Mouse (Mus musculus) heart, embryonic 16.5 days (tissue): ENCODE results near the gene Bet1l. TPM values are rescaled to one million over a fixed set of nuclear protein-coding genes. Genes with fewer than 3 reads are reported as not detected.

ENCODE experiments used
- ATAC-seq: fragments of 200-750 bp; cut with Nextera tagmentation; replicated peaks from 2 replicates; pipeline ENCODE4 v1.8.0; 2017; ENCODE audit warnings: moderate number of reproducible peaks; ENCODE audit not compliant: insufficient read depth, low FRiP score; ENCODE audit errors: extremely low read depth
- H3K27ac ChIP-seq: fragments of 300-500 bp; sonication (generic); 2 replicates; pipeline ENCODE4 v1.5.1; 2014; ENCODE audit warnings: mild to moderate bottlenecking, low read length, control low read depth, moderate library complexity
- H3K27me3 ChIP-seq: fragments of 300-500 bp; sonication (generic); 2 replicates; pipeline ENCODE4 v1.6.1; 2014; ENCODE audit warnings: low read length, mixed read lengths; ENCODE audit not compliant: control insufficient read depth, insufficient read depth
- H3K36me3 ChIP-seq: fragments of 300-500 bp; sonication (generic); 2 replicates; pipeline ENCODE4 v1.6.1; 2014; ENCODE audit not compliant: control insufficient read depth, insufficient read depth
- H3K4me1 ChIP-seq: fragments of 300-500 bp; sonication (generic); 2 replicates; pipeline ENCODE4 v1.6.1; 2014; ENCODE audit warnings: low read length, mixed read lengths; ENCODE audit not compliant: control insufficient read depth, insufficient read depth
- H3K4me2 ChIP-seq: fragments of 300-500 bp; sonication (generic); 2 replicates; pipeline ENCODE4 v1.6.1; 2014; ENCODE audit warnings: low read depth, mild to moderate bottlenecking, control low read depth, low read length
- H3K4me3 ChIP-seq: fragments of 300-500 bp; sonication (generic); 2 replicates; pipeline ENCODE4 v1.5.1; 2014; ENCODE audit warnings: mild to moderate bottlenecking, control low read depth, low read length
- H3K9ac ChIP-seq: fragments of 300-500 bp; sonication (generic); 2 replicates; pipeline ENCODE4 v1.6.1; 2014; ENCODE audit warnings: low read length, control low read depth
- H3K9me3 ChIP-seq: fragments of 300-500 bp; sonication (generic); replicated peaks from 2 replicates; pipeline ENCODE4 v1.6.1; 2016; ENCODE audit warnings: low read length; ENCODE audit not compliant: control insufficient read depth
- WGBS: fragments of 180-500 bp; shearing (Covaris S2); extraction: QIAGEN DNeasy Blood & Tissue Kit; methylation state at CpG from one replicate; pipeline ENCODE4 v1.1.7; 2014; 5-methylcytosine and 5-hydroxymethylcytosine counted together
- polyA plus RNA-seq: library from polyadenylated mRNA; unstranded; fragments of >200 nt; fragmentation: Nextera tagmentation; extraction: Ambion mirVana; gene quantifications from 2 replicates; pipeline ENCODE4 v1.2.1, GENCODE M21; 2015

The Bet1l gene
- polyA plus RNA-seq, 1 experiment from 2014 or later: 39.5 TPM

DNA sequence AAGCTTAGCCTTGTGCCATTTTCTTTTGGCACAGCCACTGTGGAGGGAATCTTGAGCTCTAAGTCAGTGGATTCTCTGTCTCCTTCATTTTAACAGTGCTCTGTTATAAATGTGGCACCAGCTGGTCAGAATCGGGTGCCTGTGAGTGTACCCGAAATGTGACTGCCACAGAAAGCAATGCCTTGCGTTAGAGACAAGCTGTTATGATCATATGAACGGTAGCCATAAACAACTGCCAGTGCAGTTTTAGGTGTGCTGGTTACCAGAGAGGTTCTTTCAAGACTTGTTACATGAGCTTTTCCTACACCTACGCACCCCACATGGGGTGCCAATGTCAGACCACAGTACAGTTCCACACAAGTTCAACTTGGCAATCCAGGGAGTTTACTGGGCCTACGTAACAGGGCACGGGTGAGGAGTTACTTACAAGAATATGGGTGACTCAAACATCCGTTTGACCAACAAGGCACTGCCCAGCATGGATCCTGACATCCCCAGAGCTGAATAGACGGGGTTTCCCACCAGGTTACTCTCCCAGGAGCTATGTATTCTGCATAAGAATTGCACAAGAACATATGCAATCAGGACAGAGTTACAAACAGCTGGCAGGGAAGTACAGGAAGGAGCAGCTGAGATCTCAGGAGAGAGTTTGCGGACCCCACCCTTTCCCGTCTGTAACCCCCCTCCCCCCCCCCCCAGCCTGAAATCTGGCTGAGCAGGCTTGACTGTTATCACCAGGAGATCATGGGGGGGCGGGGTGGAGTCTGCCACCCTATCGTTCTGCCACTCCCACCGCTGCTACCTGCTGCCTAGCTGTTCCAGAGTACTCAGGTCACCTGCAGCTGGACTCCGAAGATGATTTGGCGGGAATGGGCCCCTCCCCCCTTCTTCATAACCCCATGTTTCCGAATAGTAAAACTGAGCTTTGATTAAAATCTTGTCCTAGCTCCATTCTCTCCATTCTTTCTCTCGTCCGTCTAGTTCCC, 16.3 kb downstream of the Bet1l start:
- H3K9me3 ChIP-seq: no peaks in the 10 kb centered on the region
- H3K4me1 ChIP-seq: 0 out of 2 replicates have a peak, but pooled peaks cover 2% of the 10 kb centered on the region
- no peak for ATAC-seq
- 37% methylated on average over 19 of the region's 19 CpGs for WGBS
- no peak overlapping the region for H3K9ac ChIP-seq
- H3K4me3 ChIP-seq: no peak overlapping the region
- H3K4me2 ChIP-seq: no peak overlapping the region
- H3K27ac ChIP-seq: no peak overlapping the region
- H3K36me3 ChIP-seq: no peaks in the 10 kb centered on the region
- H3K27me3 ChIP-seq: peaks cover 26% of the 10 kb centered on the region

DNA sequence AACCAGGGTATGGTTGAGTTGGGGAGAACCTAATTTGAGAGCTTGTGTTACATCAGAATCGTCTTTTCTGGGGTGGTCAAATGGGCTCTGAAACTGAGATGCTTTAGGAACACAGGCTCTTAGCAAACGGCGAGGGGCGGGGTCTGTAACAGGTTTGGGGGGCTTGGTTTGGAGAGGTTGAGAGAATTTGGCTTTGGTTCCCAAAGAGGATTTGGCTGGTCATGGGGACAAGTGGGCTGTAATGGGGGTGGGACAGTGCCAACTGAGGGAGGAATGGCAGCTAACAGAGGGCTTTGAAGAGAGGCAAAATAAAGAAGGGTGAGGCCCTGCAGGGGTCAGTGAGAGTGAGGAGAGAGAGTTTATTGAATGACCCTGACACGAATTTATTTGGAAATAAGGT, 17.8 kb downstream of the Bet1l start:
- H3K4me3 ChIP-seq: no peak overlapping the region
- no peak overlapping the region for H3K9ac ChIP-seq
- H3K27ac ChIP-seq: no peak overlapping the region
- 59% methylated on average over 5 of the region's 5 CpGs for WGBS
- H3K27me3 ChIP-seq: peaks cover 29% of the 10 kb centered on the region
- ATAC-seq: no peak
- no peaks in the 10 kb centered on the region for H3K4me1 ChIP-seq
- no peaks in the 10 kb centered on the region for H3K9me3 ChIP-seq
- no peak overlapping the region for H3K4me2 ChIP-seq
- H3K36me3 ChIP-seq: no peaks in the 10 kb centered on the region

DNA sequence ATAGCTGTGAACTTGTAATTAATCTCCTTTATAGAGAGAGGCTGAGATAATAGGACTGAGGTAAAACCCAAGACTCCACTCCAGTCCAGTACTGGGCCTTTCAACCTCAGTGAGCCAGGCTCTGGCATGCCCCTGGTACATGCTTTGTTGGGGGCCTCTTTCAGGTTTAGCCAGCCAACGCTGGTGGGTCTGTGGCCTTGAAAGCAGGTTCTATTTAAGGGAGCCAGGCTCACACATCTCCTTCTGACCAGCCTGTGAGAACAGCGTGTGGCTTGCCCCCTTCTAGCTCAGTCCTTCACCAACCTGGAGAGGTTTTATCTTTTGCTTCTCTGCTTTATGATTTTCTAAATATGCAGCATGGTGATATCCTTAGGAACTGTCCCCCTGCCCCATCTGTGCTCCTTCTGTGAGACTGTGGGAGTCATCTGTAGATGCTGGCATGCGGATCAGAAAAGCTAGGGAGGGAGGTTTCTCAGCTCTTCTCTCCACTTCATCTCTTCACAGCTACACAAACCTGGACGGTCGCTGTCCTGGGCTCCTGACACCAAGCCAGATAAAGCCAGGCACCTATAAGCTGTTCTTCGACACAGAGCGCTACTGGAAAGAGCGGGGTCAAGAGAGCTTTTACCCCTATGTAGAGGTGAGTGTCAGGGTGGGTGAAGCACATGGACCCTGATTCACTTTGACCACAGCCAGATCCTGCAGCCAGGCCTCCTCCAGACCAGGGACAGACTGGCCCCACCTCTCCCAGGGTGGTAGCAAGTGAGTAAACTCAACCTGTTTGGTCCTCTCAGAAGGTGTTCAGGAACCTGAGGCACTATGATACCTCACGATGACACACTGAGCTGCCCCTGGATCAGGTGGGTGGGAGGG, 20.9 kb downstream of the Bet1l start:
- Histone ChIP-seq H3K27ac (no peak overlapping the region), H3K4me3 (no peak overlapping the region), H3K27me3 (peaks cover 19% of the 10 kb centered on the region), H3K4me1 (no peaks in the 10 kb centered on the region), H3K9me3 (no peaks in the 10 kb centered on the region), H3K36me3 (no peaks in the 10 kb centered on the region), H3K4me2 (no peak overlapping the region), H3K9ac (no peak overlapping the region)
- no peak for ATAC-seq
- 70% methylated on average over 9 of the region's 9 CpGs for WGBS

DNA sequence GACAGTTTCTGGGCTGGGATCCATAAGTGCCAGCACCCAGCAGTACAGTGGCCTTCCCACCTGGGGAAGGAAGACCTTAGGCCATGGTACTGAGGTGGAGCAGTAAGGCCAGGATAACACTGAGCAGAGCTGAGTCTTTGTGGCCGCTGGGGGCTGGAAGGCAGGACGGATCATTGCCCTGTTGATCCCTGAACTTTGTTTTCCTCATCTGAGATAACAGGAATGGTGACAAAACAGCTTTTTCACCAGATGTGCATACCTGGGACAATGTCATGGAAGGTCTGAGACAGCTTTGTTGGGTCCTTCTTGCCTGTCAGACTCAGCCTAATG, 21.7 kb downstream of the Bet1l start:
- H3K4me2 ChIP-seq: no peak overlapping the region
- H3K4me1 ChIP-seq: no peaks in the 10 kb centered on the region
- H3K27me3 ChIP-seq: peaks cover 14% of the 10 kb centered on the region
- H3K4me3 ChIP-seq: no peak overlapping the region
- no peak overlapping the region for H3K9ac ChIP-seq
- H3K9me3 ChIP-seq: no peaks in the 10 kb centered on the region
- no peak for ATAC-seq
- WGBS: 65% methylated on average over 2 of the region's 2 CpGs
- H3K36me3 ChIP-seq: no peaks in the 10 kb centered on the region
- H3K27ac ChIP-seq: no peak overlapping the region

DNA sequence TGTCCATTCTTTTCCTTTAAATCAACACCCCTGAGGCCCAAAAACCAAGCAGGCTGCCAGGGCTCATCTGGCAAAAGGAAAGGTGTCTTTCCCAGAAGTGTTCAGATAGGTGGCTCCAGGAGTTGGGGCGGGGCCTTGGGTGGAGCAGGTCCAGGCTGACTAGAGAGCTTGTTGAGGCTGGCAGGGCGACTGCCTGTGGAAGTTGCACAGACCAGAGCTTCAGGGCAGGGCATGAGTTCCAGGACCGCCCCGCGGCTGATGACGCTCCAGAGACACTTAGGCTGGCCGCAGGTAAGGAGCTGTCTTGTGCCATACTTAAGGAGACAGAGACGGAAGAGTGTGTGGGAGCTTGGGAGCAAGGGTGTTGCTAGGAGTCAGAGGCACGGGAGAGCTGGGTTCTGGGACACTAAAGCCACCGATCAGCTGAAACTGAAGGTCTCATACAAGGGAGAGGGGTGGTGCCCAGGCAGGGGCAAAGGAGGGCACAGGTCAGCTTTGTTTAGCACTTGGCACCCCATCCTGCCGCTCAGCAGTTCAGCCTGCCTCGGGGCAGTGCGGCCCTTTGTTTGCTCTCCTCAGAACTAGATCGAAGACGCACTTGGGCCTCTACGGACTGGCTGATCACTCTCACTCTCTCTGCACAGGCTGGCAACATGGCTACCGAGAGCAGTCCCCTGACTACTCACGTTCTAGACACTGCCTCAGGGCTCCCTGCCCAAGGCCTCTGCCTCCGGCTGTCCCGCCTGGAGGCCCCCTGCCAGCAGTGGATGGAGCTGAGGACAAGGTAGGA, 22.2 kb downstream of the Bet1l start, which contains the start of gene Urah:
Gene Urah, plus strand, starts transcription at position 51 of the 790 bp plus-strand sequence.
- H3K9me3 ChIP-seq: no peaks in the 10 kb centered on the region
- no peaks in the 10 kb centered on the region for H3K4me1 ChIP-seq
- peaks cover 12% of the 10 kb centered on the region for H3K27me3 ChIP-seq
- no peak within 1 kb of the TSS for H3K27ac ChIP-seq
- no peak for ATAC-seq
- no peak within 1 kb of the TSS for H3K9ac ChIP-seq
- no peak within 1 kb of the TSS for H3K4me2 ChIP-seq
- 41% methylated on average over 20 of the region's 20 CpGs for WGBS
- H3K36me3 ChIP-seq: no peaks in the 10 kb centered on the region
- H3K4me3 ChIP-seq: no peak within 1 kb of the TSS

DNA sequence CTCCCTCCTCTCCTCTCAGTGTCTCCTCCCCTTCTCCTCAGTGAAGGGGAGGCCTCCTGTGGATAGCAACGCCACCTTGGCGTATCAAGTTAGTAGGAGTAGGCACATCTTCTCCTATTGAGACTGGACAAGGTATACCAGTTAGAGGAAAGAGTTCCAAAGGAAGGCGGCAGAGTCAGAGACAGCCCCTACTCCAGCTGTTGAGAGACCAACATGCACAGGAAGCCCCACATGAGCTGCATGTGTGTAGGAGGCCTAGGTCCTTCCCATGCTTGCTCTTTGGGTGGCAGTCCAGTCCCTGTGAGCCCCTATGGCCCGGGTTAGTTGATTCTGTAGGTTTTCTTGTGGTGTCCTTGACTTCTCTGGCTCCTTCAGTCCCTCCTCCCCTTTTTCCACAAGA, 24.0 kb downstream of the Bet1l start:
- Histone ChIP-seq H3K9me3 (no peaks in the 10 kb centered on the region), H3K9ac (no peak overlapping the region), H3K4me3 (no peak overlapping the region), H3K27me3 (peaks cover 9% of the 10 kb centered on the region), H3K4me1 (no peaks in the 10 kb centered on the region), H3K4me2 (no peak overlapping the region), H3K36me3 (no peaks in the 10 kb centered on the region), H3K27ac (no peak overlapping the region)
- 81% methylated on average over 4 of the region's 4 CpGs for WGBS
- no peak for ATAC-seq

DNA sequence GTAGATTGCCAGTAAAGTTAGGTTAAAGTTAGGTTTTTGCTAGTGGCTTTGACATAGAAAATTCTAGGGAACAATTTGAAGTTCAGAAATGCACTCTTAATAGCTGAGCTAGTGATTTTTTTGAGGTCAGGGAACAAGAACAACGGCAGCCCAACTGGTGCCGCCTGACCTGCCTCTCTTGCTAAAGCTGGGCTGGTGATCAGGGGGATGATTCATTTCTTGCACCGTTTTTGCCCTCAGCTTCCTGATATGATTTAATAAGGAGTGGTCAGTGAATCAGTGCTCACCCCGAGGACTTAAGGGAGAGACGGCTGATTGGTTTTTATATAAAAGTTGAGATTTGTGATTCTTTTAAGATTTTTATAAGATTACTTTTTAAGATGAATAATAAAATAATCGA, 25.9 kb downstream of the Bet1l start:
- Histone ChIP-seq H3K36me3 (no peaks in the 10 kb centered on the region), H3K4me3 (no peak overlapping the region), H3K27ac (no peak overlapping the region), H3K4me1 (0 out of 2 replicates have a peak, but pooled peaks cover 3% of the 10 kb centered on the region), H3K27me3 (peaks cover 9% of the 10 kb centered on the region), H3K9ac (no peak overlapping the region), H3K4me2 (no peak overlapping the region), H3K9me3 (no peaks in the 10 kb centered on the region)
- WGBS: 62% methylated on average over 6 of the region's 6 CpGs
- ATAC-seq: no peak

DNA sequence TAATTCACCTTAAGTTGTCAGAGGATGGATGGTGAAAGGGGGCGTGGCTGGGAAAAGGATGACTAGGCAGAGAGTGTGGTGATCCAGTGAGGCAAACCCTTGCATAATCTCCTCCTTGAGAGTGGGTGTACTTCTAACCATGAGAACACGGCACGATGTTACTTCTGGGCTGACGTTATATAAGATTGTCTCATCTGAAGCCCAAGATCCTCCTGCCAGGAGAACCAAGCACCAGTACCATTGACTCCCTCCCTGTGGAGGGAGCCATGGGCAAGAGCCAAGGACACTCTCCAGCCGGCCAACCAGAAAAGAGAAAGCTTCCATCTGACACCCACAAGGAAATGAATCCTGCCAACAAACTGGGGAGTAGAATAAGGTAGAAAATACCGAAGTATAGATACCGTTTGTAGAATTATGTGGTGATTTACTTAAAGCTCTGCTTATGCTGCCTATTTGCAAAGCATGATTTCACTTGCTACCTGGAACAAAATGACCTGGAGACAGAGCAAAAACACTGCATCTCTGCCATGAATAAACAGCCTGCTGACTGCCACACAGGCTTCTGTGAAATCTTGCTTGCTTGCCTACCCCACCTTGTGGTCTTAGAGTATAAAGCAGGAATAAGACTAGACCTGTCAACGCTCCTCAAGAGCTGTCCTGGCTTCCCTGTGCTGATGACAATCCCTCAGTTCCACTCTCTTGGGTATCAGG, 29.1 kb downstream of the Bet1l start:
- Histone ChIP-seq H3K27me3 (no peaks in the 10 kb centered on the region), H3K9ac (no peak overlapping the region), H3K9me3 (no peaks in the 10 kb centered on the region), H3K4me3 (no peak overlapping the region), H3K4me1 (0 out of 2 replicates have a peak, but pooled peaks cover 3% of the 10 kb centered on the region), H3K36me3 (no peaks in the 10 kb centered on the region), H3K4me2 (peak overlapping the region; percentile 30; the same call in 1 of the 2 replicates), H3K27ac (no peak overlapping the region)
- whole genome bisulfite sequencing: 28% methylated on average over 8 of the region's 8 CpGs
- ATAC-seq: no peak
